Mouse (Mus musculus): ENCODE measurements at regions not wholly inside any gene's neighbourhood (a gene's known extent, or its start where the extent isn't known, plus 50 kb on each side); places are given as distances from the start of the nearest gene placed in this dataset.

GRCm38 (mm10) chr2:107935775-107936174 is 645.3 kb downstream of the Kcna4 start:
- TF ChIP-seq SMC3 (IDR thresholded peaks at IDR 0.05; ENCODE audit: low read depth, low read length) (no peak), KAT2A (conservative IDR thresholded peaks at IDR 0.05; ENCODE audit: low read depth, low read length) (no peak), ZKSCAN1 (IDR thresholded peaks at IDR 0.05; ENCODE audit: low read depth, low read length) (no peak), CTCF (IDR thresholded peaks at IDR 0.05 in 2 of 3, conservative IDR thresholded peaks at IDR 0.05 in 1 of 3; ENCODE audit: control insufficient read depth in 1 of 3, insufficient read depth in 1 of 3, low read depth in 2 of 3, low read length in 3 of 3, poor library complexity in 1 of 3, severe bottlenecking in 1 of 3) (no peak), TAL1 (IDR thresholded peaks at IDR 0.05; ENCODE audit: low read length) (no peak), POLR2A (IDR thresholded peaks at IDR 0.05; ENCODE audit: control insufficient read depth in 1 of 2, insufficient read depth in 1 of 2, low read depth in 1 of 2, low read length in 2 of 2, poor library complexity in 1 of 2) (no peak), TCF12 (IDR thresholded peaks at IDR 0.05; ENCODE audit: low read depth, low read length) (no peak), MAFK (IDR thresholded peaks at IDR 0.05; ENCODE audit: borderline replicate concordance, low read depth, low read length) (no peak), GATA1 (IDR thresholded peaks at IDR 0.05; ENCODE audit: low read depth, low read length) (no peak), HCFC1 (IDR thresholded peaks at IDR 0.05; ENCODE audit: low read depth, low read length) (no peak), MAX (IDR thresholded peaks at IDR 0.05; ENCODE audit: low read length) (no peak), RAD21 (IDR thresholded peaks at IDR 0.05; ENCODE audit: low read depth, low read length) (no peak), POLR2AphosphoS2 (IDR thresholded peaks at IDR 0.05; ENCODE audit: low read length) (no peak), JUND (IDR thresholded peaks at IDR 0.05; ENCODE audit: low read depth, low read length) (no peak)
